Mouse (Mus musculus) adipocyte (in vitro differentiated cells): ENCODE results near the gene Ttc21a.

Source experiments
- DNase-seq: peaks from one replicate; pipeline ENCODE4 v3.0.0-alpha.2; 2016; ENCODE audit warnings: low spot score

Gene Ttc21a

GRCm38 (mm10) chr9:119976704-119977556 lies 39.5 kb downstream of the Ttc21a start:
- no peak for DNase-seq

- DNase-seq = peak; percentile 41
These were observed 40.2 kb downstream of the Ttc21a start for GRCm38 (mm10) chr9:119977557-119978060.

- DNase-seq = no peak
These were observed 40.9 kb downstream of the Ttc21a start for GRCm38 (mm10) chr9:119978151-119978810.

DNA sequence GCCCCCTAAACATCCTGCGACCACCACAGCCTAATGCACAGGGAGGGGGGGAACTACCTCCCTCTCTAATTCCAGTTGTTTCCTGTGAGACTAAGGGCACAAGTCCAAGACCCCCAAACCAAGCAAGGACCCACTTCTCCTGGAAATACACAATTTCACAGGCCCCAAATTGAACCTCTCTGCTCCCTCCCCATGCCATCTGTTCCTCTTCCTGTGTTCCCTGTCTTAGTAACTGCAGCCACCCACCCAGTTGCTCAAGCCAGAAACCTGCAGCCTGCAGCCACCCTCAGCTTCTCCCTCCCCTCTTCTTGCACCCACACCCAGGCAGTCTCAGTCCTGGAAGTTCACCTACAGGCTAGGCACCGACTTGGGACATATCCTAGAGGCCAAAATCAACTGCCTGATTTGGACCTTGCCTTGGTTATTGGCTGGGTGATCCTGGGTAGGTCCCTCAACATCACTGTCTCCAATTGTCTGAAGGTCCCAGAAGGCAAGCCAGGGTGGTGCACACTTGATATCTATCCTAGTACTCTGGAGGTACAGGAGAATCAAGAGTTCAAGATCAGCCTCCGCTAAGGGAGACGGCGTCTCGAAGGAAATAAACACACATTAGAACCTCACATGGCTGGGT lies 41.5 kb downstream of the Ttc21a start:
- no peak for DNase-seq

- no peak for DNase-seq
These were observed 42.3 kb downstream of the Ttc21a start for GRCm38 (mm10) chr9:119979749-119980148.

DNA sequence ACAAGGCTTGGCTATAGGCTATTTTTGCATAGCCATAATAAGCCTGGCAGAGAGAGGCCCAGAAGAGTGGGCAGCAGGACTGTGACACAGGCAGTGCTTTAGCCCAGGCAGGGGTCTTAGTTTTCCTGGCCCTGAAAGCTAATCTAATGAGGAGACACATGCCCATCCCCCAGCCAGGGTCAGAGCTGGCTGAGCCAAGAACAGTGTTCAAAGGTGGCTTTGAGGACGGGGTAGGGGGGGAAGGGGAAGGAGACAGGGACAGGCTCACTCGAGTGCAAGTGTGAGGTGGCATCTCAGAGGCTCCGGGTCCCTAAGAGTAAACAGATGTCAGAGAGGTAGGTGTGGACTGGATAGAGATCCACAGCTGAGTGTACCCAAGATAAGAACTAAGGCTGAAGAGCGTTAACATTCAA lies 43.4 kb downstream of the Ttc21a start:
- DNase-seq = no peak

- DNase-seq = peak; percentile 78
These were observed 44.1 kb downstream of the Ttc21a start for GRCm38 (mm10) chr9:119981183-119982179.

- DNase-seq = peak; percentile 62
These were observed 44.9 kb downstream of the Ttc21a start for GRCm38 (mm10) chr9:119982241-119982811.

- peak; percentile 22 for DNase-seq
These were observed 45.6 kb downstream of the Ttc21a start for GRCm38 (mm10) chr9:119982956-119983551.

DNA sequence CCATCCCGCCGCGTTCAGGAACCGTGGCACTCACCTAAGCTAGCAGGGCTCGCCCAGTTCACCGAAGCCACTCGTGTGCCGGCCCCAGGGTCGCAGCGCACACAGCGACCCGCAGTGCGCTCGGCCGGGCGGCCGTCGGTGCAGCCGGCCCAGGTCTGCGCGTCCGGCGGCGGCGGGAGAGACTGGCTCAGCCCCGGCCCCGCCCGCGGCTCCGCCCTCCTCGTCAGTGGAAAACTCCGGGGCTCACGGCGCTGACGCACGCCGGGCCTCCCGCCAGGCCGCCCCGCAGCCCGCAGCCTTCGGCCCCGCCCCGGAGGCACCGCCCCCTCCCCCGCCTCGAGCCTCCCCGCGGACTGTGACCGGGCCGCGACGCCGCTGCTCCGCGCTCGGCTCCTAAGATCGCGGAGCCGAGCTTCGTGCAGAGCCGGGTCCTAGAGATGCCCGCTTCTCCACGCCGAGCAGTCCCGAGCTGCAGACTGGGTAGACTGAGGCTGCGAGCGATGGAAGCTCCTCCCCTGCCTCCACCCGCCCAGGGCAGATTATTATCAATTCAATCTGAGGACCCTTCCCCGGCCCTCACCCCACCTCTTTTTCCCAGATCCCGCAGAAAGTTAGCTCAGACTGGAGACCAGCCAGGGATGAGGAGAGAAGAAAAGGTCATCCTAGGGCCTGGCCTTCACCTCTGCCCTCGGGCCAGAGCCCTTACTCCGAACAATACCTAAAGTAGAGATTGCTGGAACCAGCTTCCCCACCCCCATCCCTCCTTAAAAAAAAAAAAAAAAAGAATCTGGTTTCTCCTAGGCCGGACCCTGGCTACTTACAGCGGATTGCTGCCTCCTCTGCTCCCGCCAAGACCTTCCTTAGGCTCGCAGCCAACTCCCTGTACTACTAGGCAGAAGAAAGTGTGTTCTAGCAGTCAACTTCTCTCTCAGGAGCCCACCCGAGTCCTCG lies 46.5 kb downstream of the Ttc21a start:
- DNase-seq = peak; percentile 66

GRCm38 (mm10) chr9:119984536-119985011 lies 47.2 kb downstream of the Ttc21a start, which contains the start of gene Csrnp1:
Gene Csrnp1, minus strand, starts transcription at chr9:119984658.
- no peak for DNase-seq

DNA sequence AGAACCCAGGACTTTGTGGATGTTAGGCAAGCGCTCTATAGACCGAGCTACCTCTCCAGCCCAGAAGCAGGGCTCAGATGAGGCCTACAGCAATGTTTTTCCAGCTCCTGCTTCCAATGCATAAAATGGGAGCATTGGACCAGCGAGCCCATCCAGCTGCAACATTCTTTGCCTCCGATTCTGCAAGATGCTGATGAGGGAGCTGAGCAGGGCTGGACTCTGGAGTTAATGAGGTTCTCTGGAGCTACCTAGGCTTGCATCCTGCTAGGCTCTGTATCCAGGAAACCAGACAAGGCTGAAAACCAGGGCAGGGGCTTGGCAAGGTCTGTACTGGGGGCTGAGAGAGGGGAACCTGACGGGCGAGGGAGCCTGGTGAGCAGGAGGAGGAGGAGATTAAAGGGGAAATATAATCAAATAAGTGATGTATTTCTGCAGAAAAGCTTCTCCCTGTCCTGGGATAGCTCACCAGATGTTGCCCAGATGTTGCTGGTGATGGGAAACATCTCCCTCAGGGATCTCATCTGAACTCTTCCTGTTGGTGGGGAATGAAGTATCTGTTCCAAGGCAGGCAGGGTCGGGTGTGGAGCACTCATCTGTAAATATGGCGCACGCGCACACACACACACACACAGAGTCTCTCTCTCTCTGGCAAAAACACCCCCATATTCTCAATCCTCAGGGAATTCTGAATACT lies 48.6 kb downstream of the Ttc21a start:
- no peak for DNase-seq

GRCm38 (mm10) chr9:119988304-119988703 lies 50.9 kb downstream of the Ttc21a start:
- DNase-seq = no peak

- DNase-seq = no peak
These were observed 53.9 kb downstream of the Ttc21a start for GRCm38 (mm10) chr9:119991310-119991709.

- no peak for DNase-seq
These were observed 55.9 kb downstream of the Ttc21a start for GRCm38 (mm10) chr9:119993092-119993844.

- no peak for DNase-seq
These were observed 56.8 kb downstream of the Ttc21a start for GRCm38 (mm10) chr9:119994207-119994606.

GRCm38 (mm10) chr9:119996080-119996479 lies 58.7 kb downstream of the Ttc21a start:
- DNase-seq = no peak

DNA sequence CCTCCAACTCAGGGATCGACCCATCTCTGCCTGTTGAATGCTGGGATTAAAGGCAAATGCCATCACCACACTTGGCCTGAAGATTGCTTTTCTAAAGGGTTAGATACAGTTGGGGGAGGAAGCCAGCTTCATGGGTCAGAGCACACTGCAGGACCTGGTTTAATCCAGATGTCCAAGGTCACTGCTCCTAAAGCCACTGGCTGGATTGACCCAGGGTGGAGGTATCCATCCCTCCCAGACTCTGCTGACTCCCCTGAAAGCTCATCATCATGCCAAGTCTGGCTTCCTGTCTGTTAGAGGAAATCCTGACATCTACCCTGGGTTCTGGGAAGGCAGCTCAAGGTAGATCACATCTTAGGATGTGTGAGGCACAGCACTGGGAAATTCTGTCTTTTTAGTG lies 61.4 kb downstream of the Ttc21a start:
- DNase-seq = no peak
